In genomic region chr17:6152941-6153340, GRCm38 (mm10) we compare ENCODE assay signal across 9 mouse cellular contexts.
"Had no signal": no experiment of that assay in that cellular context is flagged by ENCODE, and none has a peak within 500 bp of the region (broad histone marks: within the 10 kb centered on the region; RNA-seq: fewer than 3 reads in every experiment).

No protein-coding gene starts in this region.

- H3K27ac ChIP-seq: neural tube, embryonic 15.5 days; stomach, embryonic 15.5 days; stomach, postnatal 0 days had no signal

- H3K36me3 ChIP-seq: neural tube, embryonic 15.5 days; stomach, embryonic 15.5 days had no signal

- H3K9me3 ChIP-seq: neural tube, embryonic 15.5 days; stomach, embryonic 15.5 days had no signal

- DNase-seq: retina, postnatal 1 day; right cerebral cortex, adult 18-20 months; right cerebral cortex, postnatal 14 days; right cerebral cortex, postnatal 25 days; right cerebral cortex, postnatal 4 days; spleen, adult 18-20 months had no signal

- H3K4me3 ChIP-seq: neural tube, embryonic 15.5 days; stomach, embryonic 15.5 days had no signal

- H3K9ac ChIP-seq: neural tube, embryonic 15.5 days; stomach, embryonic 15.5 days had no signal

- H3K27me3 ChIP-seq: neural tube, embryonic 15.5 days; stomach, embryonic 15.5 days had no signal

- H3K4me2 ChIP-seq: neural tube, embryonic 15.5 days; stomach, embryonic 15.5 days had no signal

- H3K4me1 ChIP-seq: stomach, embryonic 15.5 days had no signal
